Mouse (Mus musculus) c-Kit-positive CD71-positive TER-119-negative erythroid progenitor cells, embryonic 14.5 days (primary cell): ENCODE results near the gene Scn1b.

ENCODE experiments used
- DNase-seq: peaks from one replicate; pipeline ENCODE4 v3.0.0-alpha.2; 2013; ENCODE audit warnings: low read depth

Gene Scn1b

GRCm38 (mm10) chr7:31149271-31149670 is 22.5 kb upstream of the Scn1b start:
- DNase-seq = no peak

GRCm38 (mm10) chr7:31148756-31149155 is 22.0 kb upstream of the Scn1b start:
- DNase-seq = no peak

GRCm38 (mm10) chr7:31148086-31148485 is 21.3 kb upstream of the Scn1b start:
- no peak for DNase-seq

GRCm38 (mm10) chr7:31145596-31146160 is 18.9 kb upstream of the Scn1b start:
- no peak for DNase-seq

GRCm38 (mm10) chr7:31144886-31145285 is 18.1 kb upstream of the Scn1b start:
- no peak for DNase-seq

- DNase-seq = no peak
Observed at GRCm38 (mm10) chr7:31140941-31141340, 14.1 kb upstream of the Scn1b start.

- DNase-seq = no peak
Observed at GRCm38 (mm10) chr7:31140302-31140701, 13.5 kb upstream of the Scn1b start.

- DNase-seq = no peak
Observed at GRCm38 (mm10) chr7:31139765-31140164, 13.0 kb upstream of the Scn1b start.

GRCm38 (mm10) chr7:31135717-31136116 is 8.9 kb upstream of the Scn1b start:
- no peak for DNase-seq

GRCm38 (mm10) chr7:31131866-31132265 is 5.1 kb upstream of the Scn1b start:
- DNase-seq = no peak

GRCm38 (mm10) chr7:31130841-31131240 is 4.0 kb upstream of the Scn1b start:
- DNase-seq = no peak

- DNase-seq = no peak
Observed at GRCm38 (mm10) chr7:31130197-31130596, 3.4 kb upstream of the Scn1b start.

- DNase-seq = no peak
Observed at GRCm38 (mm10) chr7:31128157-31128705, 1.4 kb upstream of the Scn1b start.

GRCm38 (mm10) chr7:31126211-31126751 is 522 bp downstream of the Scn1b start:
- no peak for DNase-seq

- no peak for DNase-seq
Observed at GRCm38 (mm10) chr7:31125116-31125515, 1.7 kb downstream of the Scn1b start.

GRCm38 (mm10) chr7:31124381-31124780 is 2.4 kb downstream of the Scn1b start:
- no peak for DNase-seq

GRCm38 (mm10) chr7:31123697-31124096 is 3.1 kb downstream of the Scn1b start:
- no peak for DNase-seq

- no peak for DNase-seq
Observed at GRCm38 (mm10) chr7:31122641-31123631, 3.9 kb downstream of the Scn1b start.

- no peak for DNase-seq
Observed at GRCm38 (mm10) chr7:31119556-31119955, 7.2 kb downstream of the Scn1b start.

- DNase-seq = no peak
Observed at GRCm38 (mm10) chr7:31118486-31118885, 8.3 kb downstream of the Scn1b start.

- no peak for DNase-seq
Observed at GRCm38 (mm10) chr7:31117465-31117864, 9.3 kb downstream of the Scn1b start.

- DNase-seq = no peak
Observed at GRCm38 (mm10) chr7:31116721-31117145, 10.1 kb downstream of the Scn1b start.

- no peak for DNase-seq
Observed at GRCm38 (mm10) chr7:31115587-31116043, 11.2 kb downstream of the Scn1b start.
